Mouse (Mus musculus) spleen, postnatal 36 days (tissue): Measurements from ENCODE around the gene Pamr1.

Experiments used
- DNase-seq, 2 experiments: peaks; one replicate each; pipeline ENCODE4 v3.0.0; 2022; ENCODE audit warnings: low spot score in 2 of 2, mixed read lengths in 1 of 2

Gene Pamr1

DNA sequence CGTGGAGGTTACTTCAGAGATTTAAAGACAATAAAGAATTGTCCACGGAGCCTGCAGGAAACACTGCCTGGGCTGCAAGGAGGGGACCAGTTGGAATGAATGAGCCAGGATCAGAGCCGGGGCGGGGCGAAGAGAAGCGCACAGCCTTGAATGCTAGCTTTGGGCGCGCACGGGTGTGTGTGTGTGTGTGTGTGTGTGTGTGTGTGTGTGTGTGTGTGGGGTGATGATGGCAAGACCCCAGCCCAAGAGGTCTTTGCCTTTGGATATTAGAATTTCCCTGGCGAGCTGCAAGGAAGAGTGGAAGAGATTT is 109.7 kb downstream of the Pamr1 start:
- DNase-seq, result no peak

DNA sequence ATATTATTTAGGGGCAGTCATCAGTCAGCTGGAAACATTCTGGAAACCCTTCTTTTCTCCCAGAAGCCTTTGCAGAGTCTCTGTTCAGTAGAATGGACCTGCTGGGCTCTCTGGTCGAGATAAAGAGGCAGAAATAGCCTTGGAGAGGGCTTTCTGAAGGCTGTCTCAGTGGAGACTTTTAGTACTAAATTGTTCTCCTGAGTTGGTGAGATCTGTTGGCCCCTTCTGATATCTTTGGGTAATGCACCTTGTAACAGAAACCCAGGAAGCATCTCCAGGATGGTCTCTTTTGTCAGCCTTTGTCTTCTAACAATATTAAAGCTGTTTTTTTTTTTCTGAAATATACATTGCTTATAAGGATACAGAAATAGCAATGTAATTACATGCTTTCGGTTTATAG is 111.2 kb downstream of the Pamr1 start:
- no peak for DNase-seq

DNA sequence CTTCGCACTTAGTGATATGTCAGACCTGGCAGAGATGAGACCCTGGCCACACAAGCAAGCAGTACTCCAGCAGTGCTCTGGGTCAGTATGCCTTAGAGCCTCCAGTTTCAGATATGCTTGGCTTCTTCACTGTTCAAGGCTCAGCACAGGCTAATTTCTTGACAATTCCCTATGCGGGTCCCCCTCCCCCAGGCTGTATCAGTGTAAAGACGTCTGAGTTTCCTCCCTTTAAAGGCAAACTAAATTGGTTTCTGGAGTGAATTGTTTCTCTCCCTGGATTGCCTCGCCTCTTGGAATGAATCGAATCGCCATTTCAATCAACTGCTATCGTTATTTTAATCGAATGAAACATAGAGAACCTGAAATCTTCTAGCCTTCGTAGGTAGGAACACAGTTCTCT is 113.1 kb downstream of the Pamr1 start:
- DNase-seq, result no peak

DNA sequence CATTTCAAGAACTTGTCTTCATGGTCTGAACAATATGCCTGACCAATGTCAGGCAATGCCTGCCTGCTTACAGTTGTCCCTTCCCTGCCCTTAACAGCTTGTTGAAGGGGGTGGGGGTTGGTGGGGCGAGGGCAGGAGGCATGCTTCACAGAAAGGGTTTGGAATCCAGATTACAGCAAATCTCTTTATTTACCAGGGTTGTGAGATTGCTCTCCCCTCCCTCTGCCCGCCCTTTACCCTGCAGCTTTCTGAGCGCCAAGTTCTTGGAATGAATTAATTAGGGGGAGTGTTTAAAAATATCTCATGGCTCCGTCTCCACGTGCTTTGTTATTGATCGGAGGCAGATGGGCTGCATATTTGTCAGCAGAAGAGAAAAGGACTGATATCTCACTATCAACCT is 113.5 kb downstream of the Pamr1 start:
- DNase-seq, result no peak

DNA sequence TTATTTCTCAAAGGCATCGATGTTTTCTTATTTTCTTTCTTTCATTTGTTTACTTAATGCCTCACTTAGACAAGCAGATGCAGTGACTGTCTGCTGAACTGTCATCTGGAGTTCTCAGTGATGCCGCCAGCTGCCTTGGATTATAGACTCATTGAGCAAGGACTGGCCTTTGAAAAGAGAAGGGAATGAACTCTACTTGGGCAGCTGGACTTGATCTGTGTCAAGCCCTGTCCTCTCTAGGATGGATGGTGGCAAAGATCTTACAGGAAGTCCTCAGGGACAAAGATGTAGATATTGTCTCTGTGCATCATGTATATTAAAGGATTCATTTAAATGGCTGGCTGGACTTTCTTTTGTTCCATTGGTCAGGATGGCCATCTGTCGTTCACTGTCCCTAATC is 114.1 kb downstream of the Pamr1 start:
- DNase-seq, result no peak

DNA sequence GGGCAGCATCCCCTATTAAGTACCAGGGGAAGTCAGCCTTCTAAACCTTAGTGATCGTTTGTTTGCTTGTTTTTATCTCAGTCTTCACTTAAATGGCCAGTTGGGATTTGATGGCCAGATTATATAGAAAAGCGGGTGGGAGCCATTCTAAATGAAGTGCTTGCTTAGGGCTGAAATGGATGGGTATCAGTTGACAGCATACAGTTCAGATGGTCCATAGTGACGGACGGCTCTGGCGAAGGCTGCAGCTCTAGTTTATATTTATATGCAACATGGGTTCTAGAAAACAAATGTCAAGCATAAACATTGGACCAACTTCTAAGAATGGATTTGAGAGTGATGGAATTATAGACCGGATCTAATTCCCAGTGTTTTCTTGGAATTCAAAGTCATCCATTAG is 118.2 kb downstream of the Pamr1 start:
- DNase-seq, result no peak

DNA sequence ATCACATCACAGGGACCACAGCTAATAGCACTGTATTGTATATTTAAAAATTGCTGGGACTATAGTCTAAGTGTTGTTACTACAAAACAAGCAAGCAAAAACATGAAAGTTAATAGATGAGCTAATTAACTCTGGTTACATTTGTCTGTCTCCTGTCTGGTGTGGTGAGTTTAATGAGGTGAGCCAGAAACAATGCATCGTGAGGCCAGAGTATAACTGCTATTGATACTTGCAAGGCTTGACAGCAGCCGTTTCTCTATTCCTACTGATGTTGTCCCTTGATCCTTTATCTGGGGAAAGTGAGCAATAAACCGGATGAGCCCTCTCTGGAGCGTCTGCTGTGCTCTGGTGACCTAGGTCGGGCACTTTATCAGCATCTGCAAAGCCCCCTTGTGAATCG is 119.8 kb downstream of the Pamr1 start:
- DNase-seq, result no peak

DNA sequence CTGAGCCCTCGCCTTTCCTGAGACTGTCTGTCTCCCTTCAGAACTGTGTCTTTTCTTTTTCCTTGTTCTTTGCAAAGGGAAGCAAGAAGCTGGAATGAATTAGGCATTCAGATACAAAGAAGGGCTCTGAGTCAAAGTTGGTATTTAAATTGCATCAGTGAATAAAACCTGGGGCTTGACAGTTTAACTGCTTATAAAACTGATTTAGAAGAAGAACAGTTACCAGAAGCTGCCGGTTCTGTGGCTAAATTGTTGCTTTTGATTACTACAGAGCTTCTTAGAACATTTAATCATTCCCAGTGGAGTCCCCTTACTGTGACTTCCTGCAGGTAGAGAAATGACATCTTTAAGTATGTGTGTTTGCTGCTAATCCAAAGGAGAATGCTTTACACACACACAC is 124.8 kb downstream of the Pamr1 start:
- no peak for DNase-seq

DNA sequence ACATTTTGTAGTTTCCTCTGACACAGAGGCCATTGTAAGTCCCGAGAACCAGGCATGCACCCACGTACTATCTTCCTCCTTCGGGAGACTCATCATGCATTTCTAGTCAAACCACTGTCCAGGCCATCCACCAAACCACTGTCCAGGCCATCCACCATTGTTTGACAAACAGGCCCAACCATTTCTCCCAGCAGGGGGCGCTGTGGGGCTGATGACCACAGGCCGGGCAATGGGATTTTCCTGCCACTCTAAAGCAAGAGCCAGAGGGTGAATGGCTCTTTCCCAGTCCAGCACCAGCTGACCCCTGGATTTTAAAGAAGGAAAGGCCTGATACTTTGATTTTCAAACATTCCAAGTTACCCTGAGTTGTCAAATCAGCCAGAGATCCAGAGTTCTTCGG is 125.5 kb downstream of the Pamr1 start:
- peak; percentile 8 to 30 for DNase-seq

DNA sequence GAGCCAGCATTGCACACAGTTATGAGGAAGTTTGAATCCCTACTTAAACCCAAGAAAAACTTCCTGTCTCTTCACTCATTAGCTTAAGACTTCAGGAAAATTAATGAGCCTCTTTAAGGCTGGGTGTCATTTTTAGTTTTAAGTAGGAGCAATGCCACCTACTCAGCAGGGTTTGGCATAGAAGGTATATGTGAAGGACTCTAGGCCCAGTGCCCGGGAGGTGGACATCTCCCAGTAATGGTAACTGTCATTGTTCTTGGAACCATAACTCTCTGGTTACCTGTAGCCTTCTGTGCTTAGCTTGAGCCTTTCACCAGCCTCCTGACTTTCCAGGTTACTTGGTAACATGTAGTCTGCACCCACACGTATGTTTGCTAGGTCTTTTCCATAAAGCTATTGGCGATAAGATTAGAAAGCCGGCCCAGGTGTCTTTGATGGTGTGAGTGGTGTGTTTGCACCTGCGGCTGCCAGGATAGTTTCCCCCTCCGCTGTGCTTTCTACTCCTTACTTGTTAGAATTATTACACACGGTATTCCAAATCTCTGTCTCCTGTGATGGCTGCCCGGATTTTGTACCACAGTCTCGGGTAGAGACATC is 127.0 kb downstream of the Pamr1 start:
- DNase-seq, result no peak

DNA sequence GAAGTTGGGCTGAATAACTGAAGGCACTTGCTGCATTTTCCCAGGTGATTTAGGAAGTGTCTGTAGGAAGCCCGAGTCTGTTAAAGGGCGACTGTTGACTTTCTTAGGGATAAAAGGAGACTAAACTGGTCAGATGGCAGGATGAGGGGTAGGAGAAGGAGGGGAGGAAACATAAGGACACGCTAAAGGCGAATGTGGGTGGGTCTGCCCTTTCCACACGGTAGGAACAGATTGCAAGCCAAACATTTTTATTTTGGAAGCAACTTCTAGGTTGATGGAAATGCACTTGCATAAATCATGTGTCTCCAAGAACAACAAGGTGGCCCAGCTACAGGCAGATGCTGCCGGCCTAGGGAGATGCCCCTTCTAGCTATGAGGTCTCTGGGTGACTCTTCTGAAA is 127.6 kb downstream of the Pamr1 start:
- no peak for DNase-seq

DNA sequence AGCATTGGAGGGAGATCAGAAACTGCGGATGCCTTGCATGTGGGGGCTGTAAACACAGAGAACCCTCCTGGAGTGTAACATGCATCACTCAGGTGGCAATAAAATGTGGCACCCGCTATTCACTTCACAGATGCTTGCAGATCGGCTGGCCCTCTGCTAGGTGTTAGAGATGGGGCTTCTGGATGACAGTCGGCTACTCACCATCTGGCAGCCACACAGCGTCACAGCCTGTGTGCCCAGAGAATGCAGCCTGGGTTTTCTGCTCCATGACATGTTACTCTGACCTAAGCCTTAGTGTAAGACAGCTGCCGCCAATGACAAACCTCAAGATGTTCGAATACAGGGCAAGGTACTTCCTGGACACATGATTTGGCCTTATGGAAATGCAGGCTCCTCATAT is 131.5 kb downstream of the Pamr1 start:
- DNase-seq, result no peak

DNA sequence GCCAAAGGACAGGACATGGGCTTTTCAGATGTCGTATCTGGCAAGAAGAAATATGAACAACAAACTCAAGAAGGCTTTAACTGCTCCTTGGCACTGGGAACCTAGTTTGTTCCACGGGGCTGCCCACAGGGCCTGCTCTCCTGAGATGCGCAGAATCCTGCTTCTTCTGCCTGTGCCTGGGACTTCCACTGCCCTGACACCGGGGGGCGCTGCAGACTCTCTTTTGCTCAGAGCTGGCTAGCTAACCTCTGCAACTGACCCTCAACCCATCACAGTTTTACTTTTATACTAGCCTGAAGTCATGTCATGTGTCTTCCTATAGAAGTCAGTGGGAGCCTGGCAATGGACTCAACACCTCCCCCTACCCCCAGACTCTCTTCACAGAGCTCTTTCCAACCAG is 132.4 kb downstream of the Pamr1 start:
- peak; percentile 26 to 30 for DNase-seq

DNA sequence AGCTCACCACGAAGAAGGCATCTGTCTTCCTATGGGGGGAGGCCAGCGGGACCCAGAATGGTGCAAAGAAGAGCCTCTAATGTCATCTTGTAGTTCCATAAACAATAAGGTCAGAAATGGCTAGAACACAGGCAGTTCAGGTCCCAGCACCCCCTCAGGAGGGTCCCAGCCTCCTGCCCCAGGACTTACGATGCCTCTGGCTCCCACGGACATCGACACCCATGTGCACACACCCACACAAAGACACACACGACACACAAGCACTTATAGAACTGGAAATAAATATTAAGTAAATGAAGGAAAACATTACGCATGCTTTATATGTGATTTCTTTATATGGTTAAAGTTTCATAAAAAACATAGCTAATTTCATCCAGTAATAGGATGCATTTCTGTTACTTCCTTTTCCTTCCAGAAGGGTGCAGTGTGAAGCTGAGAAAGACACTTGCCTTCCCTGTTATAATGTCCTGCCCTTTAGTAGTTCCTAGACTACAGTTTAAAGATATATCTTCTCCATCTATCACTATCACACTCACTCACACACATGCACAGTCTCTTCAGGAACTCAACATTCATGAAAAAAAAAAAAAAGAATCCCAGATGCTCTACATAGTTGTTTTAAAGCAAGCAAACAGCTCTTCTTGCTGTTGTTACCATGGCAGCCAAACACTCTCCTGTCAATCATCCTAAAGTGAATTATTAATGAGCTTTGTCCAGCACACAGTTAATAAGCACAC is 135.7 kb downstream of the Pamr1 start:
- peak in 1 of 2 experiments; percentile 3 for DNase-seq

DNA sequence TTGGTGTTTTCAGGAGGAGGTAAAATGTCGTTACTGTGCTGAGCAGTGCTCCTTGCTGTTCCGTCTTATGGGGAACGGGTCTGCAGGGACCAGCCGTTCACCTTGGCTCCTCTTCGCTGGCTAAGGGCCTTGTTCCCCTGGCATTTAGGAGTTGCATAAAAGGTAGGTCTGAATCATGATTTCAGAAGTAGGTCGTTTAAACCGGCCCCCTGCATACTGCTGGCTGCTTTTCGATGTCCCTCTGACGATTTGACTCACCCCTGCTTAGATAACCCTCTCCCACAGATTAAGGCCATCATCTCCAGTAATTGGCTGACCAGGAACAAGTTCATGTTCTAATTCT is 136.3 kb downstream of the Pamr1 start:
- no peak for DNase-seq
